Mouse (Mus musculus) embryonic facial prominence, embryonic 14.5 days (tissue): ENCODE measurements around the gene Tmem131l. TPM values are rescaled to one million over a fixed set of nuclear protein-coding genes. Genes with fewer than 3 reads are reported as not detected.
"Not testable (repeated sequence)": the region's sequence is repeated elsewhere in the genome, so short reads cannot be mapped to it uniquely, and the experiment has no call there.

Experiments
- ATAC-seq: fragments of 200-750 bp; cut with Nextera tagmentation; 2 replicates; pipeline ENCODE4 v1.8.0; 2017; ENCODE audit warnings: low read depth, moderate number of reproducible peaks, moderate TSS enrichment
- DNase-seq: peaks from one replicate; pipeline ENCODE4 v3.0.0-alpha.2; 2015; ENCODE audit warnings: low spot score
- H3K27ac ChIP-seq: fragments of 300-500 bp; sonication (generic); replicated peaks from 2 replicates; pipeline ENCODE4 v1.5.1; 2014; ENCODE audit warnings: low read depth, mild to moderate bottlenecking, low read length, moderate library complexity
- H3K27me3 ChIP-seq: fragments of 300-500 bp; sonication (generic); replicated peaks from 2 replicates; pipeline ENCODE4 v1.6.1; 2014; ENCODE audit warnings: low read length; ENCODE audit not compliant: control insufficient read depth, insufficient read depth
- H3K36me3 ChIP-seq: fragments of 300-500 bp; sonication (generic); 2 replicates; pipeline ENCODE4 v1.6.1; 2014; ENCODE audit warnings: low read length, mixed read lengths; ENCODE audit not compliant: control insufficient read depth, insufficient read depth
- H3K4me1 ChIP-seq: fragments of 300-500 bp; sonication (generic); 2 replicates; pipeline ENCODE4 v1.6.1; 2014; ENCODE audit warnings: antibody characterized with exemption, low read length; ENCODE audit not compliant: control insufficient read depth, insufficient read depth
- H3K4me2 ChIP-seq: fragments of 300-500 bp; sonication (generic); 2 replicates; pipeline ENCODE4 v1.6.1; 2014; ENCODE audit warnings: low read depth, mild to moderate bottlenecking, low read length, moderate library complexity, mixed read lengths
- H3K4me3 ChIP-seq: fragments of 300-500 bp; sonication (generic); 2 replicates; pipeline ENCODE4 v1.5.1; 2014; ENCODE audit warnings: low read depth, mild to moderate bottlenecking, low read length
- H3K9ac ChIP-seq: fragments of 300-500 bp; sonication (generic); 2 replicates; pipeline ENCODE4 v1.6.1; 2014; ENCODE audit warnings: low read depth, mild to moderate bottlenecking, low read length, moderate library complexity, mixed read lengths
- H3K9me3 ChIP-seq: fragments of 300-500 bp; sonication (generic); 2 replicates; pipeline ENCODE4 v1.6.1; 2016; ENCODE audit warnings: low read length; ENCODE audit not compliant: control insufficient read depth
- WGBS: fragments of 180-500 bp; shearing (Covaris S2); extraction: QIAGEN DNeasy Blood & Tissue Kit; methylation state at CpG from one replicate; pipeline ENCODE4 v1.1.7; 2014; 5-methylcytosine and 5-hydroxymethylcytosine counted together
- polyA plus RNA-seq: library from polyadenylated mRNA; unstranded; fragments of >200 nt; fragmentation: Nextera tagmentation; extraction: Ambion mirVana; gene quantifications from 2 replicates; pipeline ENCODE4 v1.2.1, GENCODE M21; 2014

The Tmem131l gene
- polyA plus RNA-seq, 1 experiment from 2014 or later: 46.5 TPM

- not testable (repeated sequence) for H3K27me3 ChIP-seq, H3K4me3 ChIP-seq, H3K4me1 ChIP-seq, H3K9me3 ChIP-seq, H3K27ac ChIP-seq, H3K36me3 ChIP-seq, DNase-seq, H3K4me2 ChIP-seq, ATAC-seq, H3K9ac ChIP-seq
- 92% methylated on average over 4 of the region's 4 CpGs for whole genome bisulfite sequencing
Measured at GRCm38 (mm10) chr3:83871962-83872361, 168.0 kb downstream of the Tmem131l start.

GRCm38 (mm10) chr3:83871559-83871958, 168.4 kb downstream of the Tmem131l start:
- DNase-seq, H3K4me3 ChIP-seq, H3K36me3 ChIP-seq, H3K9ac ChIP-seq, H3K27me3 ChIP-seq, H3K4me1 ChIP-seq, H3K27ac ChIP-seq, ATAC-seq, H3K9me3 ChIP-seq, H3K4me2 ChIP-seq: not testable (repeated sequence)
- WGBS: 94% methylated on average over 7 of the region's 7 CpGs

- no peak overlapping the region for H3K27ac ChIP-seq
- no peaks in the 10 kb centered on the region for H3K36me3 ChIP-seq
- no peaks in the 10 kb centered on the region for H3K4me1 ChIP-seq
- no peak overlapping the region for H3K4me3 ChIP-seq
- no peak overlapping the region for H3K4me2 ChIP-seq
- H3K9me3 ChIP-seq: no peaks in the 10 kb centered on the region
- H3K9ac ChIP-seq: no peak overlapping the region
- no peak for ATAC-seq
- WGBS: 91% methylated on average over 2 of the region's 2 CpGs
- no peaks in the 10 kb centered on the region for H3K27me3 ChIP-seq
- DNase-seq: no peak
Measured at GRCm38 (mm10) chr3:83869776-83870175, 170.2 kb downstream of the Tmem131l start.

GRCm38 (mm10) chr3:83867026-83867425, 172.9 kb downstream of the Tmem131l start:
- H3K36me3 ChIP-seq, H3K4me3 ChIP-seq, H3K9me3 ChIP-seq, ATAC-seq, DNase-seq, H3K27ac ChIP-seq, H3K27me3 ChIP-seq, H3K9ac ChIP-seq, H3K4me2 ChIP-seq: not testable (repeated sequence)
- peaks cover 11% of the 10 kb centered on the region for H3K4me1 ChIP-seq

GRCm38 (mm10) chr3:83865216-83865615, 174.8 kb downstream of the Tmem131l start:
- DNase-seq: peak; percentile 26
- Histone ChIP-seq H3K27ac (no peak overlapping the region), H3K36me3 (no peaks in the 10 kb centered on the region), H3K4me1 (peaks cover 11% of the 10 kb centered on the region), H3K27me3 (no peaks in the 10 kb centered on the region), H3K4me2 (no peak overlapping the region), H3K9me3 (no peaks in the 10 kb centered on the region), H3K4me3 (no peak overlapping the region), H3K9ac (no peak overlapping the region)
- 87% methylated on average over 2 of the region's 2 CpGs for WGBS
- ATAC-seq: no peak

GRCm38 (mm10) chr3:83864064-83864548, 175.9 kb downstream of the Tmem131l start:
- Histone ChIP-seq H3K4me3 (no peak overlapping the region), H3K4me1 (peaks cover 11% of the 10 kb centered on the region), H3K27me3 (no peaks in the 10 kb centered on the region), H3K36me3 (no peaks in the 10 kb centered on the region), H3K4me2 (no peak overlapping the region), H3K9ac (no peak overlapping the region), H3K9me3 (no peaks in the 10 kb centered on the region), H3K27ac (no peak overlapping the region)
- 65% methylated on average over 9 of the region's 9 CpGs for WGBS
- DNase-seq (peak; percentile 40), ATAC-seq (peak; percentile 86; the same call in 1 of the 2 replicates)

GRCm38 (mm10) chr3:83862956-83863355, 177.0 kb downstream of the Tmem131l start:
- Histone ChIP-seq H3K4me3 (no peak overlapping the region), H3K27me3 (no peaks in the 10 kb centered on the region), H3K4me1 (peaks cover 11% of the 10 kb centered on the region), H3K9me3 (no peaks in the 10 kb centered on the region), H3K4me2 (no peak overlapping the region), H3K36me3 (no peaks in the 10 kb centered on the region), H3K9ac (no peak overlapping the region), H3K27ac (0 out of 2 replicates have a peak overlapping the region, but pooled peaks have one; percentile 59)
- 22% methylated on average over 1 of the region's 1 CpGs for WGBS
- ATAC-seq (peak; percentile 38; the same call in 1 of the 2 replicates), DNase-seq (peak; percentile 74)

- no peaks in the 10 kb centered on the region for H3K9me3 ChIP-seq
- DNase-seq (no peak), ATAC-seq (no peak)
- no peaks in the 10 kb centered on the region for H3K27me3 ChIP-seq
- no peak overlapping the region for H3K27ac ChIP-seq
- peaks cover 11% of the 10 kb centered on the region for H3K4me1 ChIP-seq
- H3K9ac ChIP-seq: no peak overlapping the region
- H3K4me3 ChIP-seq: no peak overlapping the region
- H3K4me2 ChIP-seq: no peak overlapping the region
- H3K36me3 ChIP-seq: no peaks in the 10 kb centered on the region
- 85% methylated on average over 7 of the region's 7 CpGs for WGBS
Measured at GRCm38 (mm10) chr3:83859595-83859994, 180.4 kb downstream of the Tmem131l start.

- Histone ChIP-seq H3K27me3 (no peaks in the 10 kb centered on the region), H3K9ac (no peak overlapping the region), H3K4me1 (peaks cover 11% of the 10 kb centered on the region), H3K36me3 (no peaks in the 10 kb centered on the region), H3K9me3 (no peaks in the 10 kb centered on the region), H3K4me2 (no peak overlapping the region), H3K27ac (no peak overlapping the region), H3K4me3 (no peak overlapping the region)
- no peak for DNase-seq
- 76% methylated on average over 3 of the region's 3 CpGs for WGBS
- no peak for ATAC-seq
Measured at GRCm38 (mm10) chr3:83859071-83859470, 180.9 kb downstream of the Tmem131l start.
